Mouse (Mus musculus): ENCODE measurements around the gene Nhp2. TPM values are rescaled to one million over a fixed set of nuclear protein-coding genes. Genes with fewer than 3 reads are reported as not detected.

Gene Nhp2
- polyA plus RNA-seq (2014; fragmentation: Nextera tagmentation; extraction: Ambion mirVana) = 154 and 156 TPM in 2 replicates

- peak within 1 kb of the TSS; percentile 62 for H3K9ac ChIP-seq (ENCODE audit: low read depth, low read length)
- H3K4me3 ChIP-seq (ENCODE audit: low read depth, low read length) = peak within 1 kb of the TSS; percentile 78
- H3K9me3 ChIP-seq (ENCODE audit: control insufficient read depth, low read length) = no peaks in the 10 kb centered on the region
- no peaks in the 10 kb centered on the region for H3K27me3 ChIP-seq (ENCODE audit: control insufficient read depth, insufficient read depth, low read length)
- peak; percentile 97 for DNase-seq (ENCODE audit: low spot score)
- H3K36me3 ChIP-seq (ENCODE audit: control insufficient read depth, insufficient read depth, low read length) = peaks cover 9% of the 10 kb centered on the region
- WGBS = under 1% methylated on average over 51 of the region's 51 CpGs
- no peak within 1 kb of the TSS for H3K27ac ChIP-seq (ENCODE audit: low read depth, low read length)
- ATAC-seq (ENCODE audit: low FRiP score) = peak; percentile 96
- H3K4me2 ChIP-seq (replicated peaks; ENCODE audit: low read depth, low read length) = peak within 1 kb of the TSS; percentile 53
- H3K4me1 ChIP-seq (replicated peaks; ENCODE audit: control insufficient read depth, insufficient read depth, low read length) = no peaks in the 10 kb centered on the region
Measured at GRCm38 (mm10) chr11:51619409-51620060, at the start of gene Nhp2. TSS of gene Nhp2 (plus strand) at chr11:51619735.

DNA sequence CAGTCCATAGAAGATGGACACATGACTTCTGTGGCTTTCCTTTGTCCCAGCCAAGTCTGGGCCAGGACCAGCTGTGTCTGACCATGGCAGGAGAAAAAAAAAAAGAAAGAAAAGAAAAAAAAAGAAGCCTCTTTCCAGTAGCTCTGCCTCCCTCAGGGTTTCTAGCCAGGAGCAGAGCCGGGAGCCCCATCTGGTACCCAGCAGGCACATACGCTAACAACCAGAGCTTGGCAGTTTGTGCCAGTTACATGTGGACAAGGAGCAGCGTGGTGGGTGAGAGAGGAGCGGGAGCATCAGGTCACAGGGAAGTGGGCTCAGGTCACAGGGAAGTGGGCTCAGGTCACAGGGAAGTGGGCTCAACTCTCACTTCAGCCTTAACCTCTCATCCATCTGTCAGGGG is 43.1 kb upstream of the Nhp2 start:
- H3K4me1 ChIP-seq (replicated peaks; ENCODE audit: control insufficient read depth, insufficient read depth, low read length) = no peaks in the 10 kb centered on the region
- H3K36me3 ChIP-seq (ENCODE audit: control insufficient read depth, insufficient read depth, low read length) = no peaks in the 10 kb centered on the region
- 84% methylated on average over 4 of the region's 4 CpGs for WGBS
- DNase-seq (ENCODE audit: low spot score) (no peak), ATAC-seq (ENCODE audit: low FRiP score) (no peak)
- no peaks in the 10 kb centered on the region for H3K27me3 ChIP-seq (ENCODE audit: control insufficient read depth, insufficient read depth, low read length)
- no peak overlapping the region for H3K4me2 ChIP-seq (replicated peaks; ENCODE audit: low read depth, low read length)
- no peak overlapping the region for H3K9ac ChIP-seq (ENCODE audit: low read depth, low read length)
- H3K9me3 ChIP-seq (ENCODE audit: control insufficient read depth, low read length) = no peaks in the 10 kb centered on the region
- H3K27ac ChIP-seq (ENCODE audit: low read depth, low read length) = no peak overlapping the region
- H3K4me3 ChIP-seq (ENCODE audit: low read depth, low read length) = no peak overlapping the region

DNA sequence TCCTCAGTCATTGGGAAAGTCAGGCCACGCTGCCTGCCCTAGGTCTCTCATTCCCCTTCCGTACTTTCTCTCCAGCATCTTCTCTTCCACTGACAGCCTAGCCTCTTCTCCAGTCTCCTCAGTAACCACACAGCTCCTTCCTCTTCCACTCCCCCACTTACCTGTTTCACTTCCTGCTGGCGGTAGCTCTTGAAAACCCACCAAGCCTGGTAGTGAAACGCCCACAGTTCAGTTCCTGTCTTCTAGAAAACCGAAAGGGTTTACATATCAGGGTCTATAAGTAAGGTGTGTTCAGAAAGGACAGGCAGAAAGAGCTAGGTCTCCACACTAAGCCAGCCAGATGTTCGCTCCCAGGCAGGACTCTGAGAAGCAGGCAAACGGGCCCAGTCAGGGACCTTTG is 41.9 kb upstream of the Nhp2 start:
- Histone ChIP-seq H3K4me3 (ENCODE audit: low read depth, low read length) (no peak overlapping the region), H3K27me3 (ENCODE audit: control insufficient read depth, insufficient read depth, low read length) (no peaks in the 10 kb centered on the region), H3K9me3 (ENCODE audit: control insufficient read depth, low read length) (no peaks in the 10 kb centered on the region), H3K27ac (ENCODE audit: low read depth, low read length) (no peak overlapping the region), H3K4me2 (replicated peaks; ENCODE audit: low read depth, low read length) (no peak overlapping the region), H3K4me1 (replicated peaks; ENCODE audit: control insufficient read depth, insufficient read depth, low read length) (no peaks in the 10 kb centered on the region), H3K9ac (ENCODE audit: low read depth, low read length) (no peak overlapping the region), H3K36me3 (ENCODE audit: control insufficient read depth, insufficient read depth, low read length) (no peaks in the 10 kb centered on the region)
- DNase-seq (ENCODE audit: low spot score) = no peak
- ATAC-seq (ENCODE audit: low FRiP score) = no peak
- WGBS = 84% methylated on average over 7 of the region's 7 CpGs

- no peak for DNase-seq (ENCODE audit: low spot score)
- Histone ChIP-seq H3K9ac (ENCODE audit: low read depth, low read length) (no peak overlapping the region), H3K9me3 (ENCODE audit: control insufficient read depth, low read length) (no peaks in the 10 kb centered on the region), H3K27ac (ENCODE audit: low read depth, low read length) (no peak overlapping the region), H3K4me2 (replicated peaks; ENCODE audit: low read depth, low read length) (no peak overlapping the region), H3K4me1 (replicated peaks; ENCODE audit: control insufficient read depth, insufficient read depth, low read length) (peaks cover 2% of the 10 kb centered on the region; the same call in 1 of the 2 replicates), H3K36me3 (ENCODE audit: control insufficient read depth, insufficient read depth, low read length) (no peaks in the 10 kb centered on the region), H3K4me3 (ENCODE audit: low read depth, low read length) (no peak overlapping the region), H3K27me3 (ENCODE audit: control insufficient read depth, insufficient read depth, low read length) (no peaks in the 10 kb centered on the region)
- no peak for ATAC-seq (ENCODE audit: low FRiP score)
- WGBS = 69% methylated on average over 4 of the region's 4 CpGs
Measured at GRCm38 (mm10) chr11:51579024-51579423, 40.5 kb upstream of the Nhp2 start.

DNA sequence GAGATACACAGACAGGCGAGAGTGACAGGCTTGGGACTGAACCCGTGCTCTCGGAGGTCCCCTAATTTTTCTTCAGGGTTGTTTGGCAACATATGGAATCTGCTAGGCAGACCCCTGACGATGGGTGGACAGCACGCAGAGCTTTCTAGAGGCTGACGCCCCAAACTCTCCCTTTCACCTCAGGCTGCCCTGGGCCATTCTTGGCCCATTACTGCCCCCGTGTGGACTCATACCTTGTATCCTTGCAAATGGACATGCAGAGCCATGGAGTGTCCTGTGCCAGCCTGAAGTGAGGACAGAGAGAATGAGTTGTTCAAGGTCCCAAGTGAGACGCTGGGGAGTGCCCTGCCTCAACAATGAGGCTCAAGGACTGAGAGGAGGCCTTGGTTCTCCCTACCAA is 36.8 kb upstream of the Nhp2 start:
- H3K9ac ChIP-seq (ENCODE audit: low read depth, low read length) = no peak overlapping the region
- ATAC-seq (ENCODE audit: low FRiP score) (no peak), DNase-seq (ENCODE audit: low spot score) (peak; percentile 85)
- H3K4me2 ChIP-seq (replicated peaks; ENCODE audit: low read depth, low read length) = no peak overlapping the region
- peaks cover 3% of the 10 kb centered on the region for H3K4me1 ChIP-seq (replicated peaks; ENCODE audit: control insufficient read depth, insufficient read depth, low read length)
- H3K27me3 ChIP-seq (ENCODE audit: control insufficient read depth, insufficient read depth, low read length) = no peaks in the 10 kb centered on the region
- H3K36me3 ChIP-seq (ENCODE audit: control insufficient read depth, insufficient read depth, low read length) = peaks cover 9% of the 10 kb centered on the region
- WGBS = 24% methylated on average over 8 of the region's 8 CpGs
- H3K4me3 ChIP-seq (ENCODE audit: low read depth, low read length) = no peak overlapping the region
- H3K9me3 ChIP-seq (ENCODE audit: control insufficient read depth, low read length) = no peaks in the 10 kb centered on the region
- H3K27ac ChIP-seq (ENCODE audit: low read depth, low read length) = no peak overlapping the region

GRCm38 (mm10) chr11:51584057-51584430 is 35.5 kb upstream of the Nhp2 start:
- peak overlapping the region; percentile 66 for H3K9ac ChIP-seq (ENCODE audit: low read depth, low read length)
- 13% methylated on average over 9 of the region's 9 CpGs for WGBS
- peak; percentile 38 for ATAC-seq (ENCODE audit: low FRiP score)
- H3K4me2 ChIP-seq (replicated peaks; ENCODE audit: low read depth, low read length) = peak overlapping the region; percentile 86
- H3K9me3 ChIP-seq (ENCODE audit: control insufficient read depth, low read length) = no peaks in the 10 kb centered on the region
- H3K4me1 ChIP-seq (replicated peaks; ENCODE audit: control insufficient read depth, insufficient read depth, low read length) = peaks cover 3% of the 10 kb centered on the region
- no peaks in the 10 kb centered on the region for H3K27me3 ChIP-seq (ENCODE audit: control insufficient read depth, insufficient read depth, low read length)
- H3K36me3 ChIP-seq (ENCODE audit: control insufficient read depth, insufficient read depth, low read length) = peaks cover 14% of the 10 kb centered on the region
- H3K4me3 ChIP-seq (ENCODE audit: low read depth, low read length) = peak overlapping the region; percentile 50
- no peak for DNase-seq (ENCODE audit: low spot score)
- peak overlapping the region; percentile 90 for H3K27ac ChIP-seq (ENCODE audit: low read depth, low read length)

- H3K27me3 ChIP-seq (ENCODE audit: control insufficient read depth, insufficient read depth, low read length) = no peaks in the 10 kb centered on the region
- ATAC-seq (ENCODE audit: low FRiP score) = peak; percentile 94
- peaks cover 14% of the 10 kb centered on the region for H3K36me3 ChIP-seq (ENCODE audit: control insufficient read depth, insufficient read depth, low read length)
- under 1% methylated on average over 59 of the region's 59 CpGs for WGBS
- peak within 1 kb of the TSS; percentile 90 for H3K27ac ChIP-seq (ENCODE audit: low read depth, low read length)
- peaks cover 3% of the 10 kb centered on the region for H3K4me1 ChIP-seq (replicated peaks; ENCODE audit: control insufficient read depth, insufficient read depth, low read length)
- no peaks in the 10 kb centered on the region for H3K9me3 ChIP-seq (ENCODE audit: control insufficient read depth, low read length)
- H3K4me3 ChIP-seq (ENCODE audit: low read depth, low read length) = peak within 1 kb of the TSS; percentile 50
- H3K9ac ChIP-seq (ENCODE audit: low read depth, low read length) = peak within 1 kb of the TSS; percentile 66
- peak; percentile 97 for DNase-seq (ENCODE audit: low spot score)
- H3K4me2 ChIP-seq (replicated peaks; ENCODE audit: low read depth, low read length) = peak within 1 kb of the TSS; percentile 86
Measured at GRCm38 (mm10) chr11:51584431-51585248, 34.9 kb upstream of the Nhp2 start, which contains the start of gene Phykpl. TSS of gene Phykpl (plus strand) at chr11:51584757.

GRCm38 (mm10) chr11:51585608-51586252 is 33.8 kb upstream of the Nhp2 start:
- Histone ChIP-seq H3K27me3 (ENCODE audit: control insufficient read depth, insufficient read depth, low read length) (no peaks in the 10 kb centered on the region), H3K4me1 (replicated peaks; ENCODE audit: control insufficient read depth, insufficient read depth, low read length) (peaks cover 3% of the 10 kb centered on the region), H3K9ac (ENCODE audit: low read depth, low read length) (peak overlapping the region; percentile 66; the same call in 1 of the 2 replicates), H3K9me3 (ENCODE audit: control insufficient read depth, low read length) (no peaks in the 10 kb centered on the region), H3K27ac (ENCODE audit: low read depth, low read length) (peak overlapping the region; percentile 90; the same call in 1 of the 2 replicates), H3K4me3 (ENCODE audit: low read depth, low read length) (peak overlapping the region; percentile 50; the same call in 1 of the 2 replicates), H3K4me2 (replicated peaks; ENCODE audit: low read depth, low read length) (peak overlapping the region; percentile 86; the same call in 1 of the 2 replicates), H3K36me3 (ENCODE audit: control insufficient read depth, insufficient read depth, low read length) (peaks cover 23% of the 10 kb centered on the region)
- DNase-seq (ENCODE audit: low spot score) = no peak
- 68% methylated on average over 8 of the region's 8 CpGs for WGBS
- ATAC-seq (ENCODE audit: low FRiP score) = no peak

Data from hindbrain, embryonic 11.5 days (tissue).